Mouse (Mus musculus): ENCODE measurements around the gene Btnl6. TPM values are rescaled to one million over a fixed set of nuclear protein-coding genes. Genes with fewer than 3 reads are reported as not detected.
"Not testable (repeated sequence)": the region's sequence is repeated elsewhere in the genome, so short reads cannot be mapped to it uniquely, and the experiment has no call there.

The Btnl6 gene
- polyA plus RNA-seq, 1 experiment from 2014 or later, result 0.17 TPM

DNA sequence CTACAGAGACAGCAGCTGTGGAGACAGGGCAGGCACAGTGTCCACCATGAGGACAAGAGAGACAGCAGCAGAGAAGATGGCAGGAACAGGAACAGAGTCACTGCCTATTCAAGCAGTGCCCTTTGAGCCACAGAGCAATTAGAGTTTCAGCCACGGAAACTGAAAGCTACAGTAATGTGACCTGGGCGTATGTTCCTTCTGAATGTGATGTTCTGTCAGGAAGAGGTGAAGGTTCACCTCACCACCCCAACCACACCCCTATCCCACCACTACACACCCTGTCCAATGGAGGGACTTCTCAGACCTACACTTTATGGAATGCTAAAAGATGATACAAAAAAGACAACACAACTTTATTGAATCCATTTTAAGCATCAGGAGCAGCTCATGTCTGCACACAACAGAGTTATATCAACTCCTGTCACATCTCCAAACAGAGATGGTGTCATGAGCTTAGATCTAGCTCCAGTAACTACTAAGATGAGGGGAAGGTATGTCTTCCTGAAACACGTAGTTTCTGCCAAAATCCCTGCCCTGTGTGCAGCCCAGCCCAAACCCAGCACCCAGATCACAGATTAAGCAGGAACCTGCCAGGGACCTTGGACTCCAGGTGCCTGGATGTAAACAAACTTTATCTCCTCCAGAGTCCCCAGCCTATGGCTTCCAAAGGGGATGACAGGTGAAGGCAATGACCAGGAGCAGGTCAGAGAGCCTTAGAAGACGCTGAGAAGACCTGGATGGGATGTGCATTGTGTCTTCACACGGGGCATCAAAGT is 39.7 kb downstream of the Btnl6 start, which contains the start of gene Btnl4:
TSS of gene Btnl4 (minus strand) at position 81 of the 776 bp plus-strand sequence.
- not testable (repeated sequence) for H3K27ac ChIP-seq (ENCODE audit: low read length); ATAC-seq (ENCODE audit: low read depth)
- 58% methylated on average over 4 of the region's 5 CpGs for WGBS (ENCODE audit: insufficient replicate concordance)

DNA sequence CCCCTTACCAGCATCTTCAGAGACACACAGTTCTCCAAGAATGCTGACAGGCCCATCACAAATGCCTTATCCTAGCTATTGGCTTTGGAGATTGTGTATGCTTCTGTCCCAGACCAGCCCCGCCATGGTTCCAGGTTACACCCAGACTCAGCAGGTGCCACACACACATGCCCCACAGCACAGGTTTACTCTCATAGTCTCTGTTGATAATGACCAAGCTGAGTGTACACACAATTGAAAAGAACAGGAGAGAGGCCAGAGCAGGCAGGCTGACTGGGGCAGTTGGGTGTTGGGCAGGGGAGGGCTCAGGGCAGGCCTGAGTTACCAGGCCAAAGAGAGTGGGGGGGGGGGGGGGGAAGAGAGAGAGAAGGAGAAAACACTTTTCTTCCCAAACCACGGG is 40.7 kb downstream of the Btnl6 start:
- Histone ChIP-seq H3K4me2 (ENCODE audit: low read depth, low read length) (no peak overlapping the region), H3K4me1 (ENCODE audit: control insufficient read depth, low read depth, low read length) (no peaks in the 10 kb centered on the region), H3K27ac (ENCODE audit: low read length) (no peak overlapping the region), H3K4me3 (ENCODE audit: low read depth, low read length) (no peak overlapping the region), H3K9me3 (replicated peaks; ENCODE audit: control insufficient read depth, low read length) (no peaks in the 10 kb centered on the region), H3K9ac (ENCODE audit: low read depth, low read length) (no peak overlapping the region), H3K27me3 (ENCODE audit: control insufficient read depth, insufficient read depth, low read depth, low read length) (no peaks in the 10 kb centered on the region), H3K36me3 (ENCODE audit: control insufficient read depth, insufficient read depth) (no peaks in the 10 kb centered on the region)
- ATAC-seq (ENCODE audit: low read depth), result no peak
- WGBS (ENCODE audit: insufficient replicate concordance), result 57% methylated on average over 1 of the region's 2 CpGs

More for the DNA sequence above, 39.7 kb downstream of the Btnl6 start, which contains the start of gene Btnl4:
- H3K9me3 ChIP-seq (replicated peaks; ENCODE audit: control insufficient read depth, low read length); H3K36me3 ChIP-seq (ENCODE audit: control insufficient read depth, insufficient read depth); H3K4me1 ChIP-seq (ENCODE audit: control insufficient read depth, low read depth, low read length); H3K4me3 ChIP-seq (ENCODE audit: low read depth, low read length); H3K9ac ChIP-seq (ENCODE audit: low read depth, low read length); H3K27me3 ChIP-seq (ENCODE audit: control insufficient read depth, insufficient read depth, low read depth, low read length); H3K4me2 ChIP-seq (ENCODE audit: low read depth, low read length): not testable (repeated sequence)

DNA sequence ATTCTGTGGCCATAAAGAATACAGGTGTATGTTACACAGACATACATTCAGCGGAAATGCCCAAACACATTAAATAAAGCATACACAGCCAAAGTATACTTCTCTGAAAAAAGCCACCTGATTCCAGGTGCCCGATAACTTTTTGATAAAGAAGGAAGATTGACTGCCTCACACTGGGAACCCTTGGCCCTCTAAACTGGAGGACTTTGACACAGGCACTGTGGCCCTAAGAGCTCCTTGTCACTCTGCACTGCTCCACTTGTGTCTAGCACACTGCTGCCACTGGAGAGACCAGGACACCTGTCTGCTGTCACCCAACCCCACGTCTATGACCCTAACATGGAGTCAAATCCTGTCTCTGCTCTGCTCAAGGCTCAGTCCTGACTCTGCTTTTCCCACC is 42.1 kb downstream of the Btnl6 start:
- Histone ChIP-seq H3K4me1 (ENCODE audit: control insufficient read depth, low read depth, low read length) (no peaks in the 10 kb centered on the region), H3K4me2 (ENCODE audit: low read depth, low read length) (no peak overlapping the region), H3K36me3 (ENCODE audit: control insufficient read depth, insufficient read depth) (no peaks in the 10 kb centered on the region), H3K27me3 (ENCODE audit: control insufficient read depth, insufficient read depth, low read depth, low read length) (no peaks in the 10 kb centered on the region), H3K9ac (ENCODE audit: low read depth, low read length) (no peak overlapping the region), H3K4me3 (ENCODE audit: low read depth, low read length) (no peak overlapping the region), H3K9me3 (replicated peaks; ENCODE audit: control insufficient read depth, low read length) (no peaks in the 10 kb centered on the region), H3K27ac (ENCODE audit: low read length) (no peak overlapping the region)
- no peak for ATAC-seq (ENCODE audit: low read depth)
- 54% methylated on average over 3 of the region's 3 CpGs for WGBS (ENCODE audit: insufficient replicate concordance)

DNA sequence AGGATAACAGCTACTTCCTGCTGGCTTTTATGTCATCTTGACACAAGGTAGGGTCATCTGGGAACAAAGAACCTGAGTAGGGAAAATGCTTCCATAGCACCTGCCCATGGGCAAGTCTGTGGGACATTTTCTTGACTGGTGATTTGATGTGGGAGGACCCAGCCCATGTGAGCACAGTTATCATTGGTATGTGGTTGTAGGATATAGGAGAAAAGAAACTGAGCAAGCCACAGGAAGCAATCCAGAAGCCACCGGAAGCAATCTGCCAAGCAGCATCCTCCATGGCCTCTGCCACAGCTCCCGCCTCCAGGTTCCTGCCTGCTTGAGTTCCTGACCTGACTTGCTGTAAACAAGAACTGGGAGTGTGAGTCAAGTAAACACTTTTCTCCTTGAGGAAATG is 46.7 kb downstream of the Btnl6 start:
- no peaks in the 10 kb centered on the region for H3K4me1 ChIP-seq (ENCODE audit: control insufficient read depth, low read depth, low read length)
- no peak overlapping the region for H3K4me2 ChIP-seq (ENCODE audit: low read depth, low read length)
- no peaks in the 10 kb centered on the region for H3K36me3 ChIP-seq (ENCODE audit: control insufficient read depth, insufficient read depth)
- H3K9ac ChIP-seq (ENCODE audit: low read depth, low read length), result no peak overlapping the region
- H3K27me3 ChIP-seq (ENCODE audit: control insufficient read depth, insufficient read depth, low read depth, low read length), result 0 out of 2 replicates have a peak, but pooled peaks cover 2% of the 10 kb centered on the region
- WGBS (ENCODE audit: insufficient replicate concordance), result 13% methylated on average over 2 of the region's 2 CpGs
- H3K9me3 ChIP-seq (replicated peaks; ENCODE audit: control insufficient read depth, low read length), result no peaks in the 10 kb centered on the region
- ATAC-seq (ENCODE audit: low read depth), result no peak
- H3K4me3 ChIP-seq (ENCODE audit: low read depth, low read length), result no peak overlapping the region
- no peak overlapping the region for H3K27ac ChIP-seq (ENCODE audit: low read length)

DNA sequence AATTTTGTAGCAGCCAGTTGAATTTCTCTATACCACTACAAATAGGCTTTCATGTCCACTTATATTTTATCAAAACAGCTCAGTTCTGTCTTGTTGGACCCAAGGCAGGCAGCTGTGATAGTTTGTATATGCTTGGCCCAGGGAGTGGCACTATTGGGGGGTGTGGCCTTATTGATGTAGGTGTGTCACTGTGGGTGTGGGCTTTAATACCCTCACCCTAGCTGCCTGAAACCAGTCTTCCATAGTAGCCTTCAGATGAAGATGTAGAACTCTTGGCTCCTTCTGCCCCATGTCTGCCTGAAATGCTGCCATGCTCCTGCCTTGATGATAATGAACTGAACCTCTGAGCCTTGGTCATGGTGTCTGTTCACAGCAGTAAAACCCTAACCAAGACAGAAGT is 51.2 kb downstream of the Btnl6 start:
- ATAC-seq (ENCODE audit: low read depth); H3K27ac ChIP-seq (ENCODE audit: low read length); H3K4me1 ChIP-seq (ENCODE audit: control insufficient read depth, low read depth, low read length); H3K4me2 ChIP-seq (ENCODE audit: low read depth, low read length); H3K4me3 ChIP-seq (ENCODE audit: low read depth, low read length); H3K27me3 ChIP-seq (ENCODE audit: control insufficient read depth, insufficient read depth, low read depth, low read length); H3K9ac ChIP-seq (ENCODE audit: low read depth, low read length); H3K36me3 ChIP-seq (ENCODE audit: control insufficient read depth, insufficient read depth); H3K9me3 ChIP-seq (replicated peaks; ENCODE audit: control insufficient read depth, low read length): not testable (repeated sequence)

DNA sequence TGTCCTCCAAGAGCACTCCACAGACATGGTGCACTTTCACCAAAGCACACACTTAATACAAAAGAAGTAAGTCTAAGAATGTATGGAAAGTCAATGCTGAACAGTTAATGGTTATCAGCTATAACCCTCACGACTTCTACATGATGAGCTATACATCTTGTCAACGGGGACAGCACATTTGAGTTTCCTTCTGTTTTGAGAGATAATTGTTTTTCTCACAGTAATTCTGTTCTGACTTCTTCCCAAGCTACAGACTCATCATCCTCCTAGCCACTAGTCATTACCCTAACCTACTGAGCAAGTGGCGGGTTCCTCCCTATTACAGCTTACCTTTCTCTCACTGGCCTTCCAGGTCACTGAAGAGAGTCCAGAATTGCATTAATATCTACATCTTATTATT is 57.9 kb downstream of the Btnl6 start:
- H3K36me3 ChIP-seq (ENCODE audit: control insufficient read depth, insufficient read depth), result no peaks in the 10 kb centered on the region
- no peak for ATAC-seq (ENCODE audit: low read depth)
- 29% methylated on average over 3 of the region's 3 CpGs for WGBS (ENCODE audit: insufficient replicate concordance)
- H3K4me3 ChIP-seq (ENCODE audit: low read depth, low read length), result no peak overlapping the region
- H3K9me3 ChIP-seq (replicated peaks; ENCODE audit: control insufficient read depth, low read length), result no peaks in the 10 kb centered on the region
- H3K27ac ChIP-seq (ENCODE audit: low read length), result no peak overlapping the region
- no peak overlapping the region for H3K4me2 ChIP-seq (ENCODE audit: low read depth, low read length)
- no peaks in the 10 kb centered on the region for H3K4me1 ChIP-seq (ENCODE audit: control insufficient read depth, low read depth, low read length)
- H3K9ac ChIP-seq (ENCODE audit: low read depth, low read length), result no peak overlapping the region
- H3K27me3 ChIP-seq (ENCODE audit: control insufficient read depth, insufficient read depth, low read depth, low read length), result no peaks in the 10 kb centered on the region

Other genes with a start within 250 kb of the Btnl6 start
- 4.3 and 4.7 TPM in 2 replicates for gene H2-Aa, start 229.5 kb downstream of the Btnl6 start, polyA plus RNA-seq (2015; fragmentation: Nextera tagmentation; extraction: Ambion mirVana)
- gene H2-Eb1, start 211.5 kb downstream of the Btnl6 start, polyA plus RNA-seq (2015; fragmentation: Nextera tagmentation; extraction: Ambion mirVana), result 3.1 and 3.2 TPM in 2 replicates
- gene H2-Eb2, start 191.7 kb downstream of the Btnl6 start, polyA plus RNA-seq (2015; fragmentation: Nextera tagmentation; extraction: Ambion mirVana), result not detected in 2 replicates
- gene Btnl2, start 162.5 kb downstream of the Btnl6 start, polyA plus RNA-seq (2015; fragmentation: Nextera tagmentation; extraction: Ambion mirVana), result 0.04 and 0.13 TPM in 2 replicates
- 0.06 and 0.31 TPM in 2 replicates for gene Btnl1, start 140.2 kb downstream of the Btnl6 start, polyA plus RNA-seq (2015; fragmentation: Nextera tagmentation; extraction: Ambion mirVana)
- gene BC051142, start 118.5 kb downstream of the Btnl6 start, polyA plus RNA-seq (2015; fragmentation: Nextera tagmentation; extraction: Ambion mirVana), result 0.12 and 0.16 TPM in 2 replicates
- 0.14 TPM in 1 of 2 replicates, not detected in the other for gene Btnl4, start 40.0 kb downstream of the Btnl6 start, polyA plus RNA-seq (2015; fragmentation: Nextera tagmentation; extraction: Ambion mirVana)
- gene Notch4, start 46.9 kb upstream of the Btnl6 start, polyA plus RNA-seq (2015; fragmentation: Nextera tagmentation; extraction: Ambion mirVana), result 0.71 and 0.81 TPM in 2 replicates
- 14.4 and 15.3 TPM in 2 replicates for gene Gpsm3, start 72.5 kb upstream of the Btnl6 start, polyA plus RNA-seq (2015; fragmentation: Nextera tagmentation; extraction: Ambion mirVana)
- 2.5 and 3.2 TPM in 2 replicates for gene Pbx2, start 73.9 kb upstream of the Btnl6 start, polyA plus RNA-seq (2015; fragmentation: Nextera tagmentation; extraction: Ambion mirVana)
- gene Ager, start 80.5 kb upstream of the Btnl6 start, polyA plus RNA-seq (2015; fragmentation: Nextera tagmentation; extraction: Ambion mirVana), result 0.57 and 0.77 TPM in 2 replicates
- 90.3 and 92.4 TPM in 2 replicates for gene Rnf5, start 86.3 kb upstream of the Btnl6 start, polyA plus RNA-seq (2015; fragmentation: Nextera tagmentation; extraction: Ambion mirVana)
- gene Agpat1, start 86.9 kb upstream of the Btnl6 start, polyA plus RNA-seq (2015; fragmentation: Nextera tagmentation; extraction: Ambion mirVana), result 18.4 and 21.3 TPM in 2 replicates
- 0.33 and 0.51 TPM in 2 replicates for gene Egfl8, start 98.6 kb upstream of the Btnl6 start, polyA plus RNA-seq (2015; fragmentation: Nextera tagmentation; extraction: Ambion mirVana)
- gene Ppt2, start 111.2 kb upstream of the Btnl6 start, polyA plus RNA-seq (2015; fragmentation: Nextera tagmentation; extraction: Ambion mirVana), result 11.4 and 13.8 TPM in 2 replicates
- not detected in 2 replicates for gene Prrt1, start 112.2 kb upstream of the Btnl6 start, polyA plus RNA-seq (2015; fragmentation: Nextera tagmentation; extraction: Ambion mirVana)
- gene Fkbpl, start 127.4 kb upstream of the Btnl6 start, polyA plus RNA-seq (2015; fragmentation: Nextera tagmentation; extraction: Ambion mirVana), result 3.7 and 4.6 TPM in 2 replicates
- gene Atf6b, start 129.8 kb upstream of the Btnl6 start, polyA plus RNA-seq (2015; fragmentation: Nextera tagmentation; extraction: Ambion mirVana), result 17.7 and 17.8 TPM in 2 replicates
- 0.20 and 0.27 TPM in 2 replicates for gene Tnxb, start 153.2 kb upstream of the Btnl6 start, polyA plus RNA-seq (2015; fragmentation: Nextera tagmentation; extraction: Ambion mirVana)
- 19.6 and 26.6 TPM in 2 replicates for gene C4b, start 226.5 kb upstream of the Btnl6 start, polyA plus RNA-seq (2015; fragmentation: Nextera tagmentation; extraction: Ambion mirVana)